Mouse (Mus musculus): ENCODE measurements around the gene Rad51b. TPM values are rescaled to one million over a fixed set of nuclear protein-coding genes. Genes with fewer than 3 reads are reported as not detected.

Rad51b gene
- polyA plus RNA-seq, 1 experiment = 1.1 TPM

DNA sequence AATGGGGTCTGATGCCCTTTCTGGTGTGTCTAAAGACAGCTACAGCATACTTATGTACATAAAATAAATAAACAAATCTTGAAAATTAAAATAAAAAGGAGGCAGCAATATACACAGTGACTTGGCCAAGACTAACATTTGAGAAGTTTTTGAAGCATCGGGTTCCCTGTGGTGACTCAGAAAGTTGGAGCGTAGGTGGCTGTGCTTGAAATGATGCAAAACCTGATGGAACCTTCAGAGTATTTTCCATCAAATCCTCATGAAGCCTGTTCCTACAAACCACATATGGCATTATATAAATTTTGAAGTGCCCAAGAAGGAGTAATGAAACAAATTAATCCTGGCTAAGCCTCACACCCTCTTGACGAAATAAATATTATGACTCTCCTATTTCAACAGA is 474.7 kb downstream of the Rad51b start:
- H3K4me3 ChIP-seq (replicated peaks; ENCODE audit: extremely low read depth, low read depth, low read length) = no peak overlapping the region
- WGBS = 81% methylated on average over 3 of the region's 3 CpGs
- TF ChIP-seq CTCF (IDR thresholded peaks at IDR 0.05; ENCODE audit: insufficient read depth, low read length) = no peak
- no peak for TF ChIP-seq POLR2A (IDR thresholded peaks at IDR 0.05; ENCODE audit: borderline replicate concordance, extremely low read depth, low read depth, low read length)
- no peaks in the 10 kb centered on the region; the same call in 1 of the 2 replicates for H3K4me1 ChIP-seq (ENCODE audit: control insufficient read depth, insufficient read depth, low read length)
- DNase-seq = no peak

DNA sequence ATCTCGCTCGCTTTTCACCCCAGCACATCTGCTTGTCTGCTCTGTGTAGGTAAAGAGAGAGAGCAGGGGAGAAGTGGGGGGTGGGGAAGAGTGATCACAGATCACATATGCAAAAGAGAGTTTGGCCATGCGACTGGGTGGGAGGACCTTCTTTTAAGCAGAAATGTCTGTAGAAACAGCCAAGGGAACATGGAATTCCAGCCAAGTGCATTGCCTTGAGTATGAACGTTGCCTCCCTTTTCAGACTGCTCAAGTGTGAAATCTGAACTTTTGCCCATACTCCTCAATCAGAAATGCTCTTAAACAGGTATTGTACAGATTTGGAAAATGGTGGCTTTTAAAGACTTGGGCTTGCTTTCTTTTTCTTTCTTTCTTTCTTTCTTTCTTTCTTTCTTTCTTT is 476.2 kb downstream of the Rad51b start:
- Histone ChIP-seq H3K4me1 (ENCODE audit: control insufficient read depth, insufficient read depth, low read length) (no peaks in the 10 kb centered on the region; the same call in 1 of the 2 replicates), H3K4me3 (replicated peaks; ENCODE audit: extremely low read depth, low read depth, low read length) (no peak overlapping the region)
- no peak for DNase-seq
- WGBS = 78% methylated on average over 4 of the region's 4 CpGs
- no peak for TF ChIP-seq POLR2A (IDR thresholded peaks at IDR 0.05; ENCODE audit: borderline replicate concordance, extremely low read depth, low read depth, low read length)
- TF ChIP-seq CTCF (IDR thresholded peaks at IDR 0.05; ENCODE audit: insufficient read depth, low read length) = no peak

DNA sequence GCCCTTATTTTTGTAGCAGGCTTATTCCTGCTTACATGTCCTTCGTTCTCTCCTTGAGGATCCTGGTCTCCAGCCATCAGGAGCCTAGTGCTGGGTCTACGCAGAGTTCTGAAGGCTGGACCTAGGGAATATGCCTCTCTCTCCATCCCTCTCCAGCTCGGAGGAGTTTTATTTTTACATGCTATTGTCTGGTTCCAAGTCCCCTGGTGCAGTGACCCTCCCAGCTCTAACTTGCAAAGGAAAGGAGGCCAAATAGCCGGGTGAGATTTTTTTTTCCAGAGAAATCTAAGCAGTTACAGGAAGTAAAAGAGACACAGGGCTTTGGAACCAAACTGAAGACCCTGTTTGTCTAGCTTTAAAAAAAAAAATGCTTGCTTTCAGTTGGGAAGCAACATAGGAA is 477.5 kb downstream of the Rad51b start:
- TF ChIP-seq POLR2A (IDR thresholded peaks at IDR 0.05; ENCODE audit: borderline replicate concordance, extremely low read depth, low read depth, low read length) (no peak), CTCF (IDR thresholded peaks at IDR 0.05; ENCODE audit: insufficient read depth, low read length) (no peak)
- Histone ChIP-seq H3K4me3 (replicated peaks; ENCODE audit: extremely low read depth, low read depth, low read length) (no peak overlapping the region), H3K4me1 (ENCODE audit: control insufficient read depth, insufficient read depth, low read length) (no peaks in the 10 kb centered on the region; the same call in 1 of the 2 replicates)
- no peak for DNase-seq
- 59% methylated on average over 4 of the region's 4 CpGs for WGBS

DNA sequence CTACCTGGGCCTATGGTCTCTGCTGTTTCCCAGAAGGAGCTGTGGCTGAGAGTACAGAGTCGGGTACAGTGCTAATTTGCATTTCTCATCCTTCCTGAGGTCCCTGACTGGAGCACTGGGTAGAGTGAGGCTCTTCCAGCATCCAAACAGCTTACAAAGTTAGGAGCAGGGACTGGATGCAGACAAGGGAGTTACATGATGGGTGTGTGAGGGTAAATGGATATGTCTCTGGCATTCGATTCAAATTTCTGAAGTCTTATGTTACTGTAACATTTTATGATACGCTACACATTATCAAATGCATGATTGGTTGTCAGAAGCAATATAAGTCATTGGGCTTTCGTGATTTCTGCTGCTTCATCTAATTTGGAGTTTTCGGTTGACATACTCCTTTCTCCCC is 479.7 kb downstream of the Rad51b start:
- WGBS = 87% methylated on average over 5 of the region's 5 CpGs
- TF ChIP-seq CTCF (IDR thresholded peaks at IDR 0.05; ENCODE audit: insufficient read depth, low read length) (no peak), POLR2A (IDR thresholded peaks at IDR 0.05; ENCODE audit: borderline replicate concordance, extremely low read depth, low read depth, low read length) (no peak)
- H3K4me3 ChIP-seq (replicated peaks; ENCODE audit: extremely low read depth, low read depth, low read length) = no peak overlapping the region
- H3K4me1 ChIP-seq (ENCODE audit: control insufficient read depth, insufficient read depth, low read length) = no peaks in the 10 kb centered on the region; the same call in 1 of the 2 replicates
- no peak for DNase-seq

DNA sequence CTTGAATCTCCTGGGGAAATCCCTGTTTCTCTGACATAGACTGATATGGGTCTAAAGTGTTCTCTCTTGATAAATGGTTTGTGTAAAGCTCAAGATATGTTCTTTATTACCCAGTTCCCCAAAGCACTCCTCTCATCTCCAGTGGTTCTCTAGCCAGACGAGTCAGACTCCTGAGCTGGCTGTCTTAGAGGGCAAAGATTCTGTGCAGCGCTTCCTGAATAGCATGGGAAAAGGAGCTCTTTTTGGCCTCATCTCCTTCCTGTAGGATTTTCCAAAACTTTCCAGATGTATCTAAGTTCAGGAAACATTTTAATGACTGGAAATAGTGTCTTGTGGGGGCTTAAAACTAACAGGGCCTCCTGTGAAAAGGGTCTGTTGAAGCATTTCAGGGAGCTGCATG is 483.7 kb downstream of the Rad51b start:
- H3K4me1 ChIP-seq (ENCODE audit: control insufficient read depth, insufficient read depth, low read length) = no peaks in the 10 kb centered on the region
- DNase-seq = no peak
- WGBS = 57% methylated on average over 2 of the region's 2 CpGs
- TF ChIP-seq CTCF (IDR thresholded peaks at IDR 0.05; ENCODE audit: insufficient read depth, low read length) = no peak
- TF ChIP-seq POLR2A (IDR thresholded peaks at IDR 0.05; ENCODE audit: borderline replicate concordance, extremely low read depth, low read depth, low read length) = no peak
- H3K4me3 ChIP-seq (replicated peaks; ENCODE audit: extremely low read depth, low read depth, low read length) = no peak overlapping the region

DNA sequence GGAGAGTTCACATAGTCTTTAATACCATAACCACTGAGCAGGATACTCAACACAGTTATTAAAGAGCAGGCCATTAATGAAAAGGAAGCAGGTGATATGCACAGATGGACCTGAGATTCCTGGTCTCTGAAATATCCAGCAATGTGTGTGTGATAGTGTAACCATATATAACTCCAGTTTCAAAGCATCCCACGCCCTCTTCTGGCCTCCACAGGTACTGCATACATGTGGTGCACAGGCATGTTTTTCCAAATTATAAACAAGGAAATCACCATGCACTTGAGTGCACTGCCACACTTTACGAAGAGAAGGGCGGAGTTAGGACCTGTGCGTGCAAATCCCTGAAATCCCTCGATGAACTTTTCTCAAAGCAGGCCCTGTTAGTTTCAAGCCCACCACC is 484.7 kb downstream of the Rad51b start:
- 84% methylated on average over 5 of the region's 5 CpGs for WGBS
- TF ChIP-seq CTCF (IDR thresholded peaks at IDR 0.05; ENCODE audit: insufficient read depth, low read length) = no peak
- no peak for TF ChIP-seq POLR2A (IDR thresholded peaks at IDR 0.05; ENCODE audit: borderline replicate concordance, extremely low read depth, low read depth, low read length)
- no peak for DNase-seq
- no peaks in the 10 kb centered on the region for H3K4me1 ChIP-seq (ENCODE audit: control insufficient read depth, insufficient read depth, low read length)
- H3K4me3 ChIP-seq (replicated peaks; ENCODE audit: extremely low read depth, low read depth, low read length) = no peak overlapping the region

DNA sequence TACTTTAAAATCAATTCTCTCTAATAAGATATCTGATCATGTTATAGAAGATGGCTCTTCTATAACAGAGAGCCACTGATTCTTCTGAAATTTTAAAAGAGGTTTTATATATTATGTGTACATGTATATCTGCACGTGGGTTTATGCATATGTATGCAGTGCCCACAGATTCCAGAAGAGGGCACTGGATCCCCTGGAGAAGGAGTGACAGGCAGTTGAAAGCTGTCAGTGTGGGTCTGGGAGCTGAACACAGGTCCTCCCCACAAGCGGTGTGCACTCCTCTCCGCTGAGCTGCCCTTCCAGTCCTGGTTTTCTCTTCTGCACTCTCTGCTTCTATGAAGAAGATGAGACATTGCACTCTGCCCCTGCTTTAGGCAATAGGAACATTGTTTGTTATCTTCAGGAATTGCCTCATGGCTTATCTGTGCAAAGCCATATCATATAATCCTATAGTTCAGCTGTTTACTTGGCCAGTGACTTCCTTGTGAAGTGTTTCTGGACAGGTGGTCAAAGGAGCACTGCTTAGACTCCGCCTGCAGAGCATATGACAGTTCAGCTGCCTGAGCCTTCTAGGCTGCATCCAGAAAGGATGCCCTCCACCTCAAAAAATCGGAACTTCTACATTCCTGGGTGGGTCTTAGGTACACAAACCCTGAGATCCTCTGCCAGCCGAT is 485.5 kb downstream of the Rad51b start:
- no peak for TF ChIP-seq POLR2A (IDR thresholded peaks at IDR 0.05; ENCODE audit: borderline replicate concordance, extremely low read depth, low read depth, low read length)
- TF ChIP-seq CTCF (IDR thresholded peaks at IDR 0.05; ENCODE audit: insufficient read depth, low read length) = no peak
- 93% methylated on average over 6 of the region's 6 CpGs for WGBS
- DNase-seq = no peak

DNA sequence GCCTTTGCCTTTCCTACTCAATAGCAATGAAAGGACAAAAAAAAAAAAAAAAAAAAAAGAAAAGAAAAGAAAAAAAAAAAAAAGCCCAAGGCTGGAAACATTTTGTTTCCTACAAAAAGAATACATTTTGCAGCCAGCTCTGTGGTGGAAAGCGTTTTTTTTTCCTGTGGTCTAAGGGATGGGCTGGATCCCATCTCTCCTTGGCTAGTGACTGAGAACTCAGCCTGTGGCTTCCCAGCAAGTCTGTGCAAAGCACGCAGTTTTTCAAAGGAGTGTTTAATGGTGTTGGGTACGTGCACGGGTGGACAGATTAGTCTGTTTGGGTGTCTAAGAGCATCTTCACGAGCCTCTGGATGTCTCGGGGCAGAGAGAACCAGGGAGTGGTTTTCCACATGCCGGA is 487.1 kb downstream of the Rad51b start:
- Histone ChIP-seq H3K4me1 (ENCODE audit: control insufficient read depth, insufficient read depth, low read length) (no peaks in the 10 kb centered on the region), H3K4me3 (replicated peaks; ENCODE audit: extremely low read depth, low read depth, low read length) (no peak overlapping the region)
- WGBS = 76% methylated on average over 7 of the region's 7 CpGs
- DNase-seq = no peak
- TF ChIP-seq CTCF (IDR thresholded peaks at IDR 0.05; ENCODE audit: insufficient read depth, low read length) = no peak
- TF ChIP-seq POLR2A (IDR thresholded peaks at IDR 0.05; ENCODE audit: borderline replicate concordance, extremely low read depth, low read depth, low read length) = no peak

More for the DNA sequence above, 485.5 kb downstream of the Rad51b start:
- no peak overlapping the region for H3K4me3 ChIP-seq (replicated peaks; ENCODE audit: extremely low read depth, low read depth, low read length)
- no peaks in the 10 kb centered on the region for H3K4me1 ChIP-seq (ENCODE audit: control insufficient read depth, insufficient read depth, low read length)

DNA sequence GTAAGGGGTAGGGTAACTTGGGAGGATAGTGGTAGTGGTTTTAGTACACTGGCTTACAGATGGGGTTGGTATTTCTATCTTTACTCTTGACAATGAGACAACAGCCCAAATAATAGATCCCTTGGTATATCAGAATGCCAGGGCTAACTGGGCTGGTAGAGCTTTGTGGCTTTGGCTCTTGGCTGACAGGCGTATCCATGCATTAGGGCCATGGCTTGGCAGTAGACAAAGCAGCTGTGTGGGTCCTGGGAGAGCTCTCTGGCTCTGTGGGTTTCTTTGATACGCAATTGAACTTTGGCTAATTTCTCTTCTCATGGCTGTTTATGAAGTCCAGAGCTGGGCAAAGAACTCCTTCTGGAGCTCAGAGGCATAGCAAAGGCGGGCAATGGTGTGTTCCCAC is 488.6 kb downstream of the Rad51b start:
- 93% methylated on average over 3 of the region's 3 CpGs for WGBS
- no peak for DNase-seq
- no peaks in the 10 kb centered on the region for H3K4me1 ChIP-seq (ENCODE audit: control insufficient read depth, insufficient read depth, low read length)
- no peak for TF ChIP-seq CTCF (IDR thresholded peaks at IDR 0.05; ENCODE audit: insufficient read depth, low read length)
- TF ChIP-seq POLR2A (IDR thresholded peaks at IDR 0.05; ENCODE audit: borderline replicate concordance, extremely low read depth, low read depth, low read length) = no peak
- H3K4me3 ChIP-seq (replicated peaks; ENCODE audit: extremely low read depth, low read depth, low read length) = no peak overlapping the region

DNA sequence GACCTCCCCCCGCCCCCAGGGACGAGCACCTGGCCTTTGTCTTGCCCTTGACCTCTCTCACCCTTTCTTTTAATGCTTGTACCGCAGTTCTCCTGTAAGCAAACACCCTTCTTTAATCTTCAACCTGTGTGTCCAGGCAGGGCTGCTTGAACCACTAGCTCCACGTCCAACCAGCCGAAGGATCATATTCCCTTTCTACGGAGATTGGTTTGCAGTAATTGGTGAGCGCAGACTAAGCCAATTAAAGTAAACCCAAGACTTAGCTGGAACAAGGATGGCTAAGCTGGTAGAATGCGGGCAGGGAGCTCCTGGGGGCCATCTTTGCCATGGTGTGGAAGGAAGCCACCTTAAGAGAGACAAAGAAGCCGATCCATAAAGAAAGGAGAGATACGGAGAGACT is 490.5 kb downstream of the Rad51b start:
- no peaks in the 10 kb centered on the region for H3K4me1 ChIP-seq (ENCODE audit: control insufficient read depth, insufficient read depth, low read length)
- no peak for TF ChIP-seq POLR2A (IDR thresholded peaks at IDR 0.05; ENCODE audit: borderline replicate concordance, extremely low read depth, low read depth, low read length)
- no peak for TF ChIP-seq CTCF (IDR thresholded peaks at IDR 0.05; ENCODE audit: insufficient read depth, low read length)
- WGBS = 88% methylated on average over 10 of the region's 10 CpGs
- no peak for DNase-seq
- no peak overlapping the region for H3K4me3 ChIP-seq (replicated peaks; ENCODE audit: extremely low read depth, low read depth, low read length)
